9 mouse cellular contexts compared by ENCODE assay signal in the genomic region with DNA sequence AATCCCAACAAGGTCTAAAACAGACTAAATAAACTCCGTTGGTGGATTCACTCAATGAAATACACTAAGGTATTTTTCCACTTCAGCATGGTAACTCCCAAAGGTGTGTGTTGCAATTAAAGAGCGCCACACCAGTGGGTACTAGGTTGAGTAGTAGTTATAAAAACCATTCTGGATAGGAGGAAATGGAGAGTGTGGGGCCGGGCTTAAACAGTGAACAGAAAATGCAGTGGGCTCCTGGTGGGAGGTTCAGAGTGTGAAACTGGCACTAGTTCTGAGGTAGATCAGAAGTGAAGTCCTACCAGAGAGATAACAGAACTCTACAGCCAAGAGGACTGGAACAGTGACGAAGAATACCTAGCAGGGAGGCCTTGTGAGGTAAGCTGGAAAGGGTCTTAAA. TPM values are rescaled to one million over a fixed set of nuclear protein-coding genes. Genes with fewer than 3 reads are reported as not detected.
DNase-seq lines count a peak whose midpoint lies in the region; ATAC-seq and TF ChIP-seq lines count a peak whose summit lies in the region.
"Had no signal": no experiment of that assay in that cellular context is flagged by ENCODE, and none has a peak within 500 bp of the region (broad histone marks: within the 10 kb centered on the region; RNA-seq: fewer than 3 reads in every experiment).

No protein-coding gene starts in this region.

- H3K36me3 ChIP-seq in forebrain, embryonic 11.5 days (ENCODE audit: control insufficient read depth, insufficient read depth, low read length), result no peaks in the 10 kb centered on the region
- H3K36me3 ChIP-seq in limb, embryonic 10.5 days, result peaks cover 26% of the 10 kb centered on the region
- H3K36me3 ChIP-seq in neural tube, embryonic 14.5 days (ENCODE audit: control insufficient read depth, insufficient read depth, low read length), result peaks cover 18% of the 10 kb centered on the region

- 82% methylated on average over 4 of the region's 4 CpGs for WGBS in forebrain, embryonic 11.5 days
- WGBS in limb, embryonic 10.5 days, result 83% methylated on average over 4 of the region's 4 CpGs
- WGBS in neural tube, embryonic 14.5 days, result 74% methylated on average over 4 of the region's 4 CpGs

- no peaks in the 10 kb centered on the region for H3K27me3 ChIP-seq in forebrain, embryonic 11.5 days (ENCODE audit: control insufficient read depth, insufficient read depth, low read length)
- H3K27me3 ChIP-seq in limb, embryonic 10.5 days (ENCODE audit: low read depth, poor library complexity, severe bottlenecking), result no peaks in the 10 kb centered on the region
- 0 out of 2 replicates have a peak, but pooled peaks cover 3% of the 10 kb centered on the region for H3K27me3 ChIP-seq in neural tube, embryonic 14.5 days (ENCODE audit: control insufficient read depth, insufficient read depth, low read length)

- peak overlapping the region; percentile 94 for H3K4me3 ChIP-seq in layer of hippocampus, adult 2 months
- peak overlapping the region; percentile 89; the same call in 1 of the 2 replicates for H3K4me3 ChIP-seq in forebrain, embryonic 11.5 days (ENCODE audit: low read depth, low read length)
- peak overlapping the region; percentile 96 for H3K4me3 ChIP-seq in limb, embryonic 10.5 days
- H3K4me3 ChIP-seq in neural tube, embryonic 14.5 days (ENCODE audit: low read depth, low read length), result no peak overlapping the region; the same call in 1 of the 2 replicates

- DNase-seq in layer of hippocampus, adult 2 months (ENCODE audit: low spot score in 2 of 2), result no peak
- DNase-seq in layer of hippocampus, postnatal 14 days (ENCODE audit: low spot score in 2 of 2), result no peak
- DNase-seq in forebrain, embryonic 11.5 days (ENCODE audit: low spot score), result peak; percentile 42
- DNase-seq in limb, embryonic 10.5 days (ENCODE audit: low spot score), result no peak
- no peak for DNase-seq in frontal cortex, postnatal 10 days (ENCODE audit: low spot score in 2 of 2)
- no peak for DNase-seq in left cerebral cortex, adult 18-20 months (ENCODE audit: low spot score in 2 of 2)

- H3K9me3 ChIP-seq in forebrain, embryonic 11.5 days (ENCODE audit: control insufficient read depth, low read length), result no peaks in the 10 kb centered on the region
- H3K9me3 ChIP-seq in limb, embryonic 10.5 days (replicated peaks), result no peaks in the 10 kb centered on the region
- no peaks in the 10 kb centered on the region for H3K9me3 ChIP-seq in neural tube, embryonic 14.5 days (ENCODE audit: control insufficient read depth, low read length)

- H3K9ac ChIP-seq in forebrain, embryonic 11.5 days (ENCODE audit: low read length), result peak overlapping the region; percentile 39
- 0 out of 2 replicates have a peak overlapping the region, but pooled peaks have one; percentile 34 for H3K9ac ChIP-seq in neural tube, embryonic 14.5 days (replicated peaks; ENCODE audit: low read depth, low read length)

- peaks cover 7% of the 10 kb centered on the region; the same call in 1 of the 2 replicates for H3K4me1 ChIP-seq in forebrain, embryonic 11.5 days (replicated peaks; ENCODE audit: control insufficient read depth, insufficient read depth, low read length)
- H3K4me1 ChIP-seq in limb, embryonic 10.5 days, result peaks cover 10% of the 10 kb centered on the region
- peaks cover 11% of the 10 kb centered on the region for H3K4me1 ChIP-seq in neural tube, embryonic 14.5 days (ENCODE audit: control insufficient read depth, insufficient read depth, low read length)

- H3K4me2 ChIP-seq in forebrain, embryonic 11.5 days (ENCODE audit: low read depth, low read length, severe bottlenecking), result peak overlapping the region; percentile 50; the same call in 1 of the 2 replicates
- peak overlapping the region; percentile 50 for H3K4me2 ChIP-seq in neural tube, embryonic 14.5 days (ENCODE audit: low read depth, low read length)

- no peak for TF ChIP-seq CTCF in layer of hippocampus, adult 2 months (conservative IDR thresholded peaks at IDR 0.05)

- H3K27ac ChIP-seq in layer of hippocampus, adult 2 months, result peak overlapping the region; percentile 96
- peak overlapping the region; percentile 51 for H3K27ac ChIP-seq in forebrain, embryonic 11.5 days (ENCODE audit: low read depth, low read length)
- no peak overlapping the region for H3K27ac ChIP-seq in limb, embryonic 10.5 days
- H3K27ac ChIP-seq in neural tube, embryonic 14.5 days (ENCODE audit: low read depth, low read length), result peak overlapping the region; percentile 97

- ATAC-seq in forebrain, embryonic 11.5 days (replicated peaks; ENCODE audit: low FRiP score), result no peak
- no peak for ATAC-seq in neural tube, embryonic 14.5 days (ENCODE audit: low read depth)

RNA-seq across cellular contexts. Expression of a gene that starts 0.9 kb away (rescaled TPM):
- total RNA-seq in layer of hippocampus, adult 2 months (2021), result 10 to 100 TPM; 27.3 to 31.3 TPM
- total RNA-seq in layer of hippocampus, postnatal 14 days (2021), result 10 to 100 TPM; 38.7 to 40.6 TPM
- 96.1 and 109 TPM in 2 replicates for polyA plus RNA-seq in forebrain, embryonic 11.5 days (2014; fragmentation: Nextera tagmentation; extraction: Ambion mirVana)
- 113 and 116 TPM in 2 replicates for polyA plus RNA-seq in limb, embryonic 10.5 days (2016; fragmentation: Nextera tagmentation; extraction: Ambion mirVana)
- polyA plus RNA-seq in neural tube, embryonic 14.5 days (2014; fragmentation: Nextera tagmentation; extraction: Ambion mirVana), result 36.6 and 45.2 TPM in 2 replicates
- total RNA-seq in left cerebral cortex, adult 18-20 months (2021), result 10 to 100 TPM; 28.6 to 28.8 TPM

RNA-seq across cellular contexts. Expression of a gene that starts 14.2 kb away (rescaled TPM):
- 10 to 100 TPM; 31.6 to 35.6 TPM for total RNA-seq in layer of hippocampus, adult 2 months (2021)
- total RNA-seq in layer of hippocampus, postnatal 14 days (2021), result 10 to 100 TPM; 18.7 to 18.9 TPM
- 5.5 and 6.7 TPM in 2 replicates for polyA plus RNA-seq in forebrain, embryonic 11.5 days (2014; fragmentation: Nextera tagmentation; extraction: Ambion mirVana)
- polyA plus RNA-seq in limb, embryonic 10.5 days (2016; fragmentation: Nextera tagmentation; extraction: Ambion mirVana), result 4.7 and 7.0 TPM in 2 replicates
- 4.2 and 5.1 TPM in 2 replicates for polyA plus RNA-seq in neural tube, embryonic 14.5 days (2014; fragmentation: Nextera tagmentation; extraction: Ambion mirVana)
- 10 to 100 TPM; 22.2 to 24.4 TPM for total RNA-seq in left cerebral cortex, adult 18-20 months (2021)

RNA-seq across cellular contexts. Expression of a gene that starts 30.7 kb away (rescaled TPM):
- total RNA-seq in layer of hippocampus, adult 2 months (2021), result not detected
- total RNA-seq in layer of hippocampus, postnatal 14 days (2021), result not detected
- 0.39 TPM in 1 of 2 replicates, not detected in the other for polyA plus RNA-seq in forebrain, embryonic 11.5 days (2014; fragmentation: Nextera tagmentation; extraction: Ambion mirVana)
- not detected in 2 replicates for polyA plus RNA-seq in limb, embryonic 10.5 days (2016; fragmentation: Nextera tagmentation; extraction: Ambion mirVana)
- 0.63 and 1.4 TPM in 2 replicates for polyA plus RNA-seq in neural tube, embryonic 14.5 days (2014; fragmentation: Nextera tagmentation; extraction: Ambion mirVana)
- not detected for total RNA-seq in left cerebral cortex, adult 18-20 months (2021)
- total RNA-seq: left cerebral cortex, postnatal 4 days had no signal
- polyA plus RNA-seq: cortical plate, adult 2 months had no signal
